ENCODE assay signal across 8 mouse cellular contexts in the genomic region with DNA sequence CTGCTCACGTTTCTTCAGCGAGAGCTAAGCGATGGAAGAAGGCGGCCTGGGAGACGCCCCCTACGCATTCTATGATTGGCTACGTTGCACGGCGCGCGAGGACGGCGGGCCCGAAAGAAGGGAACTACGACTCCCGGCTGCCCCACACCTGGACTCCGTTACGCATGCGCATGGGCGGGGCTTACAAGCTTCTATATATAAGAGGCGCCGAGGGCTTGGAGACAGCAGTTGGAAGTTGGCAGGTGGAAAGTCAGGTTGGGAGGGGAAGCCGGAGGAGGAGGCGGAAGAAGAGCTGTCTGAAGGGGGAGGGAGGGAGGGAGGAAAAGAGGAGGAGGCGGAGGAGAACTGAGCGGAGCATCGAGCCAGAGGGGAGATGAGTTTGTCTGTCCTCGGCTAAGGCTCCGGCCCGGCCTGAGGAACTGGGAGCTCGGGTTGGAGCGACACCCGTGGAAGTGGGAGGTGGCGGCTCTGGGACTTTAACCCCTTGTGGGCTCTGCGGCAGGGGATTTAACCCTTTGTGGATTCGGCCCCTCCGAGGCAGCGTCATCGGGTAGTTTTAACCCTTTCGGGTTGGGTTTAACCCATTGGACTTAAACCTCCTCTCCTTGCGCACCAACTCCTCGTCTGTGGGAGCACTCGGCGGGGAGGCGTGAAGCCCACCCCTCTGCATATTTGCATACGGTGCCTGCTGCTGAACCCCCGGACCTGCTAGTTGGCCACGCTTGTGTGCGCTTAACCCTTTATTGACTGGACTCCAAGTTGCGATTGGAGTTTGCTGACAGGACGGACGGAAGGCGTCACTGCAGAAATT. TPM values are rescaled to one million over a fixed set of nuclear protein-coding genes. Genes with fewer than 3 reads are reported as not detected.
DNase-seq lines count a peak whose midpoint lies in the region; ATAC-seq and TF ChIP-seq lines count a peak whose summit lies in the region.

Gene Hexim1, plus strand, starts transcription at position 224 of the 811 bp plus-strand sequence.

- ATAC-seq in forebrain, embryonic 14.5 days = peak; percentile 97
- ATAC-seq in neutrophil, adult 5-6 weeks (ENCODE audit: extremely low read depth, insufficient number of reproducible peaks, low FRiP score, poor library complexity, severe bottlenecking) = peak; percentile 84

- H3K27ac ChIP-seq in forebrain, embryonic 14.5 days (ENCODE audit: low read depth, low read length) = peak within 1 kb of the TSS; percentile 88

- intact Hi-C loops in heart, postnatal 14 days (cut with DNase I) = no loop called here

- H3K4me1 ChIP-seq in forebrain, embryonic 14.5 days (ENCODE audit: control insufficient read depth, insufficient read depth, low read length) = peaks cover 29% of the 10 kb centered on the region
- peaks cover 3% of the 10 kb centered on the region; the same call in 1 of the 2 replicates for H3K4me1 ChIP-seq in lung, adult 2 months (ENCODE audit: control insufficient read depth, insufficient read depth, low read length)

- 1% methylated on average over 53 of the region's 53 CpGs for WGBS in forebrain, embryonic 14.5 days
- WGBS in lung, adult 2 months = under 1% methylated on average over 52 of the region's 53 CpGs

- H3K27me3 ChIP-seq in forebrain, embryonic 14.5 days (replicated peaks; ENCODE audit: control insufficient read depth, insufficient read depth, low read length) = peaks cover 16% of the 10 kb centered on the region

- H3K4me3 ChIP-seq in forebrain, embryonic 14.5 days (ENCODE audit: low read depth, low read length) = peak within 1 kb of the TSS; percentile 54
- peak within 1 kb of the TSS; percentile 99 for H3K4me3 ChIP-seq in lung, adult 2 months (replicated peaks; ENCODE audit: extremely low read depth, low read depth, low read length)

- H3K9ac ChIP-seq in forebrain, embryonic 14.5 days (ENCODE audit: low read length) = peak within 1 kb of the TSS; percentile 76

- TF ChIP-seq POLR2A in lung, adult 2 months (IDR thresholded peaks at IDR 0.05; ENCODE audit: borderline replicate concordance, extremely low read depth, low read depth, low read length) = peak; percentile 99

- TF ChIP-seq CTCF in lung, adult 2 months (IDR thresholded peaks at IDR 0.05; ENCODE audit: insufficient read depth, low read length) = no peak

- no peaks in the 10 kb centered on the region for H3K36me3 ChIP-seq in forebrain, embryonic 14.5 days (ENCODE audit: control insufficient read depth, insufficient read depth, low read length)

- DNase-seq in ES-CJ7 (ENCODE audit: low read depth, low spot score) = peak; percentile 100
- DNase-seq in cerebellum, adult 11 months = peak; percentile 100
- DNase-seq in forebrain, embryonic 14.5 days (ENCODE audit: low spot score) = peak; percentile 100
- peak; percentile 100 for DNase-seq in heart, postnatal 14 days
- peak; percentile 100 for DNase-seq in layer of hippocampus, adult 18-20 months (ENCODE audit: low spot score in 2 of 2)
- peak; percentile 100 for DNase-seq in lung, adult 2 months
- DNase-seq in thymus, adult 18-20 months = peak; percentile 100

- no peaks in the 10 kb centered on the region for H3K9me3 ChIP-seq in forebrain, embryonic 14.5 days (replicated peaks; ENCODE audit: control insufficient read depth, low read length)

- H3K4me2 ChIP-seq in forebrain, embryonic 14.5 days (ENCODE audit: low read length) = peak within 1 kb of the TSS; percentile 97

RNA-seq across cellular contexts. Expression of gene Hexim1, which starts in this region (rescaled TPM):
- 4.8 and 5.4 TPM in 2 replicates for polyA plus RNA-seq in forebrain, embryonic 14.5 days (2014; fragmentation: Nextera tagmentation; extraction: Ambion mirVana)
- 10 to 100 TPM; 18.5 to 20.4 TPM for total RNA-seq in heart, postnatal 14 days (2021)
- total RNA-seq in layer of hippocampus, adult 18-20 months (2021) = 10 to 100 TPM; 53.7 to 57.3 TPM
- polyA plus RNA-seq in lung, adult 2 months (2012; rRNA removed) = 15.2 and 16.0 TPM in 2 replicates
- total RNA-seq in neutrophil, adult 5-6 weeks (2017) = 103 and 105 TPM in 2 replicates

Comparison
In these comparisons a context has a peak if more than half of its experiments do, and no peak if none do; other contexts are left out.
1. Peak in every context shown above with its lines: DNase-seq, ATAC-seq, H3K4me3 ChIP-seq and H3K27ac ChIP-seq.